ENCODE assay signal across 10 mouse cellular contexts in genomic region chr15:93627836-93628797, GRCm38 (mm10). TPM values are rescaled to one million over a fixed set of nuclear protein-coding genes. Genes with fewer than 3 reads are reported as not detected.
DNase-seq lines count a peak whose midpoint lies in the region; ATAC-seq lines count a peak whose summit lies in the region.
"Had no signal": no experiment of that assay in that cellular context is flagged by ENCODE, and none has a peak within 500 bp of the region (broad histone marks: within the 10 kb centered on the region; RNA-seq: fewer than 3 reads in every experiment).

No protein-coding gene starts in this region.

- intact Hi-C loops in heart, postnatal 14 days (cut with DNase I) = no loop called here
- intact Hi-C loops in left cerebral cortex, postnatal 36 days (cut with DNase I) = no loop called here

- no peak overlapping the region for H3K4me3 ChIP-seq in liver, embryonic 15.5 days (replicated peaks)
- no peak overlapping the region for H3K4me3 ChIP-seq in midbrain, embryonic 14.5 days (replicated peaks; ENCODE audit: low read depth, low read length)

- ATAC-seq in liver, embryonic 15.5 days (ENCODE audit: insufficient read depth) = peak; percentile 72
- no peak for ATAC-seq in midbrain, embryonic 14.5 days (ENCODE audit: low FRiP score, low TSS enrichment)
- ATAC-seq: hindbrain, postnatal 0 days had no signal

- H3K9ac ChIP-seq in liver, embryonic 15.5 days = no peak overlapping the region
- H3K9ac ChIP-seq in midbrain, embryonic 14.5 days (replicated peaks; ENCODE audit: low read length) = no peak overlapping the region

- DNase-seq in heart, adult 11 months = peak; percentile 76
- DNase-seq in heart, postnatal 14 days = no peak
- DNase-seq in thymus, postnatal 25 days = peak; percentile 12
- DNase-seq in thymus, adult 18-20 months = no peak
- DNase-seq in embryo, embryonic 10 days (ENCODE audit: low spot score) = no peak
- DNase-seq in midbrain, embryonic 14.5 days = no peak
- DNase-seq in left cerebral cortex, postnatal 36 days (ENCODE audit: low spot score in 2 of 2) = no peak
- DNase-seq: cerebellum, adult 18-20 months had no signal

- H3K9me3 ChIP-seq in liver, embryonic 15.5 days (replicated peaks) = no peaks in the 10 kb centered on the region
- H3K9me3 ChIP-seq in midbrain, embryonic 14.5 days (ENCODE audit: control insufficient read depth, low read length) = no peaks in the 10 kb centered on the region

- H3K36me3 ChIP-seq in liver, embryonic 15.5 days (replicated peaks) = no peaks in the 10 kb centered on the region
- H3K36me3 ChIP-seq in midbrain, embryonic 14.5 days (ENCODE audit: control insufficient read depth, insufficient read depth, low read length) = no peaks in the 10 kb centered on the region

- WGBS in liver, embryonic 15.5 days (ENCODE audit: insufficient replicate concordance) = 33% methylated on average over 21 of the region's 21 CpGs
- WGBS in midbrain, embryonic 14.5 days = 86% methylated on average over 21 of the region's 21 CpGs

- no peaks in the 10 kb centered on the region for H3K4me1 ChIP-seq in liver, embryonic 15.5 days (replicated peaks)
- no peaks in the 10 kb centered on the region for H3K4me1 ChIP-seq in midbrain, embryonic 14.5 days (ENCODE audit: control insufficient read depth, insufficient read depth, low read length)

- no peaks in the 10 kb centered on the region for H3K27me3 ChIP-seq in liver, embryonic 15.5 days
- no peaks in the 10 kb centered on the region for H3K27me3 ChIP-seq in midbrain, embryonic 14.5 days (ENCODE audit: control insufficient read depth, insufficient read depth, low read length)

- no peak overlapping the region for H3K4me2 ChIP-seq in liver, embryonic 15.5 days
- no peak overlapping the region for H3K4me2 ChIP-seq in midbrain, embryonic 14.5 days (ENCODE audit: low read length)

- H3K27ac ChIP-seq in liver, embryonic 15.5 days (replicated peaks) = no peak overlapping the region
- H3K27ac ChIP-seq in midbrain, embryonic 14.5 days (replicated peaks; ENCODE audit: low read depth, low read length) = no peak overlapping the region
- H3K27ac ChIP-seq: hindbrain, postnatal 0 days had no signal

RNA-seq across cellular contexts. Expression of gene Prickle1, which starts 32.4 kb away (rescaled TPM):
- 10 to 100 TPM; 16.7 to 19.9 TPM for total RNA-seq in heart, postnatal 14 days (2021)
- 2.6 and 3.5 TPM in 2 replicates for polyA plus RNA-seq in liver, embryonic 15.5 days (2015; fragmentation: Nextera tagmentation; extraction: Ambion mirVana)
- 8.2 and 11.6 TPM in 2 replicates for polyA plus RNA-seq in midbrain, embryonic 14.5 days (2014; fragmentation: Nextera tagmentation; extraction: Ambion mirVana)
- 100 to 1,000 TPM in 1 of 2 experiments, 10 to 100 TPM in 1; 92.0 to 103 TPM for total RNA-seq in left cerebral cortex, postnatal 36 days (2021)

Comparison
In these comparisons a context has a peak if more than half of its experiments do, and no peak if none do; other contexts are left out.
1. DNase-seq: peak in heart, adult 11 months (single experiment) and thymus, postnatal 25 days (single experiment); none in heart, postnatal 14 days (0 of 2), thymus, adult 18-20 months (0 of 2), embryo, embryonic 10 days (single experiment), midbrain, embryonic 14.5 days (single experiment) and left cerebral cortex, postnatal 36 days (0 of 2).
2. RNA of gene Prickle1, which starts 32.4 kb away (total RNA-seq): 92.0 to 103 TPM in left cerebral cortex, postnatal 36 days; 16.7 to 19.9 TPM in heart, postnatal 14 days; every median in the first group is over 4 times any median in the second.